Mouse (Mus musculus): ENCODE results near the gene Fam219a.

The Fam219a gene

DNA sequence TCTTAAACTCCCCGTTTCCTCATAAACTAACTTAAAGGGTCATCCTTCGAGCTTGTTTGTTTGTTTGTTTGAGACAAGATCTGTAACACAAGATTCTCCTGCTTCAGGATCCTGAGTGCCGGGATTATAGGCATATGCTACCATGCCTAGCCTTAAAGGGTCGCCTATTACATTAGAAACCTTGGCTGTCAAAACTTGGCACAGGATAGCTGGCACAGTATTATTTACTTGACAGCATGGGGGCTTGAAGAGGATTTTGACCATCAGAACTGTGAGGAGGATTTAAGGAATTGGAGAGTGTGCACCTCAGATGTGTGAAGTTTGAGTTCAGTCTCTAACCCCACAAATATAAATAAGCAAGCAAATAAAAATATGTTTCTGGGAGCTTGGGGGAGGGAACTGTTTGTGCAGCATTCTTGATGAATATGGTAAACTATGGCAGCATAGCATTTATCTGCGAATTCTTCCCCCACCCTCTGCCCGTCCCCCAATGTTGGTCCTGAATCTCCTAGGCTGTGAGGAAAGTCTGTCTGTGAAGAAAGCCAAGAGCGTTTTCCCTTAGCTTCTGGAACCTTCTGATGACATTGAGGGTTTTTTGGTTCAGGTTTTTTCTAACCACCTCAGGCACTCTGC, 99.2 kb downstream of the Fam219a start:
- no peak for DNase-seq

DNA sequence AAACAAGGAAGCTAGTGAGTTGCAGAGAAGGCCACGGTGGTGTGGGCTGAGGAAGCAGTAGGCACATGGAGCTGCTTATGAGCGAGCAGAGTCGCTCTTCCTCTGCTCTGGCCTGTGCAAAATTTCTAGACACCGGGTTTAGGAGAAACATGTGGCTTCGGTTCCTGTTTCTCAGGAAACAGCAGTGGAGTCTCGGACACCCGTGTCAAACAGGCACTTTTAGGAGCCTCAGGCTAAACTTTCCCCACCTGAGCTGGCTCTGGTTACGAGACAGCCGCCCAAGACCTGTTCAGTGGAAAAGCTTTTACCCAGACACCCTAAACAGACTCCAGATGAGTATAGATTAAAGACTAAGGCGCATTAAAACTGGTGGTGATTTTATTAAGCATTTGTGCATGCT, 100.1 kb downstream of the Fam219a start:
- no peak for DNase-seq

GRCm38 (mm10) chr4:41468396-41469080, 100.8 kb downstream of the Fam219a start:
- DNase-seq, result peak; percentile 93
